Mouse (Mus musculus): ENCODE measurements around the gene Hoxa13.

Hoxa13 gene

GRCm38 (mm10) chr6:52260654-52261575 is at the start of gene Hoxa13:
TSS of gene Hoxa13 (minus strand) at chr6:52260880.
- DNase-seq (ENCODE audit: low read depth, low spot score), result no peak

- DNase-seq (ENCODE audit: low read depth, low spot score), result no peak
Measured at GRCm38 (mm10) chr6:52310366-52310765, 49.7 kb upstream of the Hoxa13 start.

- no peak for DNase-seq (ENCODE audit: low read depth, low spot score)
Measured at GRCm38 (mm10) chr6:52309766-52310165, 49.1 kb upstream of the Hoxa13 start.

DNA sequence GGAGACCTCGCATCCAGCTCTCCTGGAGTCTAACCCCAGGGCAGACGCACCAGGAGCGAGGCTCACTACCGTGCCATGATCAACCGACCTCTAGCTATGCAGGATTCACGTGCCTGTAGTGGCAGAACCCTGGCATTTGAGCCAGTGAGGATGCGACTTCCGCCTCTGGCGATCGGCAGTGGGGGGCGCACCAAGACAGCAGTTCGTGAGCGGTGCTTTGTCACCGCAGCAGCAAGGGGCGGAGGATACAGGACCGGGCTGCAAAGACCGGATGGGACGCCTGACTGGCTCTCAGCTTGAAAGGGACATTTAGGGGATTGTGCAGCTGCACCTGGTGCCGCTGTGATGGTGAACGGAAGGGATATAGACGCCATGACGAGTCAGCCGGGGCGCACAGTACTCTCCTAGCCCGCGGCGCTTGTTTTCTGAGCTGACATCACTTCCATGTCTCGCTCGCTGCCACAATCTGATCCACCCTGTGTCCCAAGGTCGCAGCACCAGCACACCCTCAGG is 45.3 kb upstream of the Hoxa13 start:
- DNase-seq (ENCODE audit: low read depth, low spot score), result no peak

DNA sequence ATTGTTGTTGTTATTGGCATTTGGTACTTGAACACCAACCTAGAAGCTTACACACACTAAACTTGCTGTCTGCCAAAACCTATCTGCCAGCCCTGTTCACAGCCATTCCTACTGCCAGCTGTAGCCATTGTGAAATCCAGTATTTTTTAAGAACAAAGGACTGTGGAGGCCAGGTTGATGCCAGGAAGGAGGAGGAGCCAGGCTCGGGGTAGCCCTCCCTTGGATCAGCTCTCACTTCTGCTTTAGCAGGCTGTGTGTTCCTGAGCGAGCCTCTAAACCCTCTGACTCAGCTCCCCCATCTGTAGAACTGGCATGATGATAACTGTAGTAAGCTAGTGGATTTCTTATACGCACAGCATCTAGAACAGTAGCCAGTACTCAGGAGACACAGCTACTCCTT is 42.7 kb upstream of the Hoxa13 start:
- no peak for DNase-seq (ENCODE audit: low read depth, low spot score)

- no peak for DNase-seq (ENCODE audit: low read depth, low spot score)
Measured at GRCm38 (mm10) chr6:52300806-52301205, 40.1 kb upstream of the Hoxa13 start.

- DNase-seq (ENCODE audit: low read depth, low spot score), result no peak
Measured at GRCm38 (mm10) chr6:52298511-52298910, 37.8 kb upstream of the Hoxa13 start.

- DNase-seq (ENCODE audit: low read depth, low spot score), result no peak
Measured at GRCm38 (mm10) chr6:52294616-52295015, 33.9 kb upstream of the Hoxa13 start.

DNA sequence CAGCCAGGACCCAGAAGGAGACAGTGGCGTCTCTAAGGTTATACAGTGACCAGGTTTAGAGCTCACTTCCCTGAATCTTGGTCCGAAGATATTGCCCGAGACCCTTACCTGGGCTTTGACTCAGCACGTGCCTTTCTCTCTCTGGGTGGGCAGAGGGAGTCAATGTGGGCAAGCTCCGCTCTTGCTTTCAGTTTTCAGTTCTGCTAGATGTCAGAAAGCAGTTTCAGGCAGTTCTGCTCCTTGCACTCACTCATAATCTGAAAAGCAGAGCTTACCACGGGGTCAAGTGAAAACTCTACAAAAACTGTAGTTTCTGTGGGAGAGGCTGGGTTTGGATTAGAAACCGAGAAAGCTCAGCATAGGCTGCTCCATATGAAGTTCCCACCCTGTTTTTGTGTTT is 31.6 kb upstream of the Hoxa13 start:
- DNase-seq (ENCODE audit: low read depth, low spot score), result no peak

- no peak for DNase-seq (ENCODE audit: low read depth, low spot score)
Measured at GRCm38 (mm10) chr6:52291021-52291860, 30.6 kb upstream of the Hoxa13 start.

- no peak for DNase-seq (ENCODE audit: low read depth, low spot score)
Measured at GRCm38 (mm10) chr6:52290186-52290585, 29.5 kb upstream of the Hoxa13 start.

GRCm38 (mm10) chr6:52283896-52284295 is 23.2 kb upstream of the Hoxa13 start:
- no peak for DNase-seq (ENCODE audit: low read depth, low spot score)

DNA sequence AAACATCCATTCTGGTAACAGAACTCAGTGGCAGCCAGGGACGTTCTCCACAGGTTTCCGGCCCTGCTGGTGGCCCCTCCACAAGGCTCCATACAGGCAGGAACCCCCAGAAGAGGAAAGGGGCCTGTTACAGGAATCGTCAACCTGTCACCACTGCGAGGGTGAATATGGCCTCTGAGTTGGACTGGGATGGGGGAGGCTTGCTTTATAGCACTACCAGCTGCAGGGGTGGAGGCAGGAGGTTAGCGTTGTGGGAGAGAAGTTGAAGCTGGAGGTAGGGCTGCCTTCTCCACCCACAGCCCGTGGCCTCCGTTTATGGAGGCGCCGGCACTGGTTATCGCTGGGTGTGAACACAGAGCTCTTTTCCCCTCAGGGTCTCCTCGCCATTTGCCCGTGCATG is 20.4 kb upstream of the Hoxa13 start:
- no peak for DNase-seq (ENCODE audit: low read depth, low spot score)

- DNase-seq (ENCODE audit: low read depth, low spot score), result no peak
Measured at GRCm38 (mm10) chr6:52276920-52277319, 16.2 kb upstream of the Hoxa13 start.

- no peak for DNase-seq (ENCODE audit: low read depth, low spot score)
Measured at GRCm38 (mm10) chr6:52276382-52276781, 15.7 kb upstream of the Hoxa13 start.

DNA sequence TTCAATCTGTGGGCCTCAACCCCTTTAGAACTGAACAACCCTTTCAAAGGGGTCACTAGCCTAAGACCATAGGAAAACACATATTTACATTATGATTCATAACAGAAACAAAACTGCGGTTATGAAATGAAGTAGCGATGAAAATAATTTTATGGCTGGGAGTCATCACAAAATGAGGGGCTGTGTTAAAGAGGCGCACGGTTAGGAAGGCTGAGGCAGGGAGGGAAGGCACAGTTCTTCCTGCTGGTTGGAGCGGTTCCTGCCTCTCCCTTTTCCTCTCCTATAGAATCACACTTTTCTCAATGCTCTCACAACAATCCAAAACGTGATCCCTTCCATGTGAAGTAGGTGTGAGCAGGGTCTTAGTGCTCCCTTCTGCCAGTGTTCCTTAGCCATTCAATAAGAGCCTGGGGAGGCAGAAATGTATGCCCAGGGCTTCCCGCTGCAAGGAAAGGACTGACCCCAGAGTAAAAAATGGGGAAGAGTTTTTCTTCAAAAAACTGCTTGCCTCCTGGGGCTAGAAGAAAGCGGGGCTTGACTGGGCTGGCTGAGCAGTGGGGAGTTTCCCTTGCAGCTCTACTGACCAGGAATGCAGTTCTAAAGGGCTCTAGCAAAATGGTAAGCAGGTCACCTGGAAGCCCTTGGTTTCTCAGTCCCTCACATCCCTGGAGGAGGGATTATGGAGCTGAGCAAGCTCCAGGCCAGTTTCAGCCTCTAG is 15.0 kb upstream of the Hoxa13 start:
- no peak for DNase-seq (ENCODE audit: low read depth, low spot score)

GRCm38 (mm10) chr6:52274576-52274975 is 13.9 kb upstream of the Hoxa13 start:
- DNase-seq (ENCODE audit: low read depth, low spot score), result no peak

DNA sequence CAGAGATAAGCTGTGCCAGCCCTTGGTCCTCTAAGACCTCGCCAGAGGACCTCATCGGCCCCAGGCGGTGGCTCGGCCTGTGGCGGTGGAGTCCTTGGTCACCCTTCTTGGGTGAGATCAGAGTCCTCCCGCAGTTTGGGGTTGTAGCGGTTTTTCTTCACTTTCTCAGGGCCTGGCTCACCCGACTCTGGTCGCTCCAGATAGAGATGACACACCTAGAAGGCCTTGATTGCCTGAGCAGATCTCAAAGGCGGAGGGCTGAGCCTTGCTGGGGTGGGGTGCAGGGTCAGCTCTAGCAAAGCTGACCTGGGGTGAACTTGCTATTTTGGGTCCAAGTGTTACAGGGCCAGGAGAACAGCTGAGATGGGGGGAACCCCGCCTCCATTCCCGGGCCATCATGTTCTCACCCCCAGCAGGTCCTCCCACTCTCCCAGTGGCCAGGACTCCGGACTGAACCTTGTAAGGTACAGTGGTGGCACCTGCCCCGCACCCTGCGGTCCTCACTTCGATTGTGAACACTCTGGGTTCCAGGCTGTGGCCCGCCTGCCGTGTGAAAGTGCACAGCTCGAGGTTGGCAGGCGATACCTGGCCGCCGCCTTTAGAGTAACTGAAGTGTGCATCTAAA is 13.1 kb upstream of the Hoxa13 start:
- DNase-seq (ENCODE audit: low read depth, low spot score), result no peak

DNA sequence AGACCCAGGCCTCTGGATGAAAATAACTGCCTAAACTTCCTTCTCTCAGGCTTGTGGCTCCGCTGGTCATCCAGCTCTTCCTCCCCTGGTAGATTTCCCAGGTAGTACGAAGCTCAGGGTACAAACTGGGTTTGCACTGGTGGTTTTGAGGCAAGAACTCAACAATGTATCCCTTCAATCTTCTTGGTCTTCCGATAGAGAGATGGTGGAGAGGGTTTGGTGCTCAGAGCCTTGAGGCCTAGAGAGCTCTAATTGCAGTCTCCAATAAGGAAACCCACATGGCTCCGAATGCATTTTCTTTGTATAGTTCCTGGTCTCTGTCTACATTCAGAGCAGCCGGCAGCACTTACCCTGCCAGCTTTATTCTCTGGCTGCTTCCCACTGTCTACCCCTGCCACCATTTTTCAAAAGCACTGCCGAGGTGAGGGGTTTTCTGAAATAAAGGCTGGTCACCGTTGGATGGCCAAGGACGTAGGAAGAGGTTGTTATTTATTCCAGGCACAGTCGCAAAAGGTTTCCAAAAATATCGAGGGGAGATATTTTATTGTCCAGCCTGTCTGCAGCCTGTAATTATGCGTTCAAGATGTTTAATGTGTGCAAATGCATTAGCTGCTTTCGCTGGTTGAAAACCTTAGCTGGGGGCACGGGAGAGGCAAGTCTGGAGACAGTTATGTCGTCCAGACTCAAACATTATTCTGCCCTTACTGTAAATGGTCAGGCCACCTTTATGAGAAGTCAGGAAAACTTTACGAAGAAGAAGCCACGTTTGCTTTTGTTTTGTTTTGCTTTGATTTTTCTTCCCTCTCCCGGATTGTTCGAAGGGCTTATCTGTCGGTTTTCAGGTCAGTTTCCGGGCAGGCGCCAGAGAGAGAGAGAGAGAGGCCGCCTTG is 12.3 kb upstream of the Hoxa13 start:
- DNase-seq (ENCODE audit: low read depth, low spot score), result no peak
